Mouse (Mus musculus) heart, postnatal 0 days (tissue): ENCODE measurements at regions not wholly inside any gene's neighbourhood (a gene's known extent, or its start where the extent isn't known, plus 50 kb on each side); places are given as distances from the start of the nearest gene placed in this dataset.

Experiments used
- CTCF ChIP-seq: IDR thresholded peaks from 2 replicates; pipeline ENCODE4 v1.5.1; 2016; ENCODE audit warnings: antibody characterized with exemption, control low read depth, low read depth
- EP300 ChIP-seq: IDR thresholded peaks from 2 replicates; pipeline ENCODE4 v1.6.1; 2016; ENCODE audit warnings: antibody characterized with exemption, low read depth

DNA sequence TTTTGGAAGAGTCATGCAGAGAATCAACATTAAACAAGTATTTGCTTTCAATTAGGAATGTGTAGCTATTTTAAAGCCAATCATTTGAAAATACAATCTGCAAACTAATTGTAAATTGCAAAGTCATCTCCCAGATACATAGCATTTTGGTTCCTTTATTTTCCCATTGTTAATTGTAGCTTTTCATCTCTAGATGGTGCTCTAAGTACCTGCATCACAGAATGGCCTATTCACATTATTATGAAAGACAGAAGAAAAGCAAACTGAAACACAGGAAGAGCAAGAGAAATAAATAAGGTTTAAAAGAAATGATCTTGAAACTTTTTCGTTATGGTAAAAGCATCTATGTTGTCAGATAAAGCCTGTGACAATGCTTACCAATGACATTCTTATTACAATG is 2543.5 kb upstream of the Pcdh20 start:
- TF ChIP-seq CTCF (peak; percentile 31; the same call in 1 of the 2 replicates), EP300 (no peak)
